Mouse (Mus musculus): Measurements from ENCODE around the gene Fam50b. TPM values are rescaled to one million over a fixed set of nuclear protein-coding genes. Genes with fewer than 3 reads are reported as not detected.
A peak's percentile ranks its signal among the peaks of the same experiment; 100 is the strongest.

The Fam50b gene
- total RNA-seq (2021): not detected

GRCm38 (mm10) chr13:34734686-34735085 is at the start of gene Fam50b:
Fam50b (plus strand) TSS chr13:34734850.
- DNase-seq: no peak

- DNase-seq: no peak
These were observed 49.5 kb upstream of the Fam50b start for GRCm38 (mm10) chr13:34685008-34685765.

GRCm38 (mm10) chr13:34691049-34691448 is 43.6 kb upstream of the Fam50b start:
- DNase-seq: no peak

- no peak for DNase-seq
These were observed 41.5 kb upstream of the Fam50b start for GRCm38 (mm10) chr13:34693111-34693510.

GRCm38 (mm10) chr13:34696734-34697332 is 37.8 kb upstream of the Fam50b start:
- no peak for DNase-seq

GRCm38 (mm10) chr13:34700091-34700490 is 34.6 kb upstream of the Fam50b start:
- DNase-seq: no peak

- DNase-seq: no peak
These were observed 34.0 kb upstream of the Fam50b start for GRCm38 (mm10) chr13:34700630-34701029.

GRCm38 (mm10) chr13:34703301-34703700 is 31.3 kb upstream of the Fam50b start:
- DNase-seq: no peak

GRCm38 (mm10) chr13:34703795-34704194 is 30.9 kb upstream of the Fam50b start:
- no peak for DNase-seq

- no peak for DNase-seq
These were observed 29.8 kb upstream of the Fam50b start for GRCm38 (mm10) chr13:34704835-34705234.

- DNase-seq: peak; percentile 20 to 45
These were observed 25.7 kb upstream of the Fam50b start for GRCm38 (mm10) chr13:34708955-34709354.

GRCm38 (mm10) chr13:34709566-34709965 is 25.1 kb upstream of the Fam50b start:
- DNase-seq: no peak

- DNase-seq: no peak
These were observed 23.2 kb upstream of the Fam50b start for GRCm38 (mm10) chr13:34711410-34711809.

GRCm38 (mm10) chr13:34712881-34713280 is 21.8 kb upstream of the Fam50b start:
- no peak for DNase-seq

GRCm38 (mm10) chr13:34715437-34715838 is 19.2 kb upstream of the Fam50b start:
- DNase-seq: peak; percentile 11 to 33

GRCm38 (mm10) chr13:34724831-34725592 is 9.6 kb upstream of the Fam50b start:
- DNase-seq: no peak

- DNase-seq: peak; percentile 4 to 20
These were observed 8.7 kb upstream of the Fam50b start for GRCm38 (mm10) chr13:34725800-34726476.

GRCm38 (mm10) chr13:34726477-34726805 is 8.2 kb upstream of the Fam50b start:
- no peak for DNase-seq

- no peak for DNase-seq
These were observed 7.6 kb upstream of the Fam50b start for GRCm38 (mm10) chr13:34727060-34727459.

GRCm38 (mm10) chr13:34731551-34731950 is 3.1 kb upstream of the Fam50b start:
- no peak for DNase-seq

GRCm38 (mm10) chr13:34733780-34734179 is 870 bp upstream of the Fam50b start:
- DNase-seq: no peak

GRCm38 (mm10) chr13:34737968-34738698 is 3.5 kb downstream of the Fam50b start:
- no peak for DNase-seq

GRCm38 (mm10) chr13:34738699-34738973 is 4.0 kb downstream of the Fam50b start:
- DNase-seq: no peak

All from layer of hippocampus, postnatal 36 days (tissue).